Comparison of ENCODE assay signal across 22 mouse cellular contexts in the genomic region with DNA sequence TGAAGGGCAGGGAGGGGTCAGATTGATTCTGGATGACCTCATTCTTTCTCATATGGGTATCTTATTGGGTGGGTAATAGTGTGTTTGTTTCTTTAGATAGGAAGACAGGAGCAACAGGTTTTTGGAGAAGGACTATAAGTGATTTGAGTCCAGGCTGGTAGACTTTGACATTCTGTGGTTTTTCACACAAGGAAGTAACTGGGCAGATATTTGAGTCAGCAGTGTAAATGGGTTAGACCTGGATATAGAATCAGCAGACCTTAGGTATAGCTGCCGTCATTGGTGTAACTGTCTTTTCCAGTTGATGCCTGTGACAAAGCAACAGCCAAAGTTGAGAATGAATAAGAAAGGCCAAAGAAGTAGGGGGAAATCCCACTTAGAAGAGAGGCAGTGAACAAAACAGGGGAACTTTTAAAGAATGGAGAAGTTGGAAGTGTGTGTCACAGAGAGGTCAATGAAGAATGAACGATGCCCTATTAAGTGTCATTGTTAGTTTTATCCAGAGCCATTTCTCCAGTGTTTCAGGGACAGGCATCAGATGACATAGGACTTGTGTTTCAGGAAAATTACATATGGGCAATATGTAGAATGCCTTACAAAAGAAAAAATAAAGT.
"Had no signal": no experiment of that assay in that cellular context is flagged by ENCODE, and none has a peak within 500 bp of the region (broad histone marks: within the 10 kb centered on the region; RNA-seq: fewer than 3 reads in every experiment).

No protein-coding gene starts in this region.

- H3K4me2 ChIP-seq: limb, embryonic 12.5 days; limb, embryonic 15.5 days; liver, embryonic 12.5 days; liver, embryonic 15.5 days; lung, embryonic 15.5 days; neural tube, embryonic 12.5 days; neural tube, embryonic 15.5 days; stomach, embryonic 15.5 days had no signal

- H3K4me3 ChIP-seq: limb, embryonic 12.5 days; limb, embryonic 15.5 days; liver, embryonic 12.5 days; liver, embryonic 15.5 days; lung, embryonic 15.5 days; megakaryocyte, embryonic 14.5 days; midbrain, embryonic 10.5 days; neural tube, embryonic 12.5 days; neural tube, embryonic 15.5 days; stomach, embryonic 15.5 days had no signal

- ATAC-seq: liver, embryonic 12.5 days had no signal

- H3K4me1 ChIP-seq: limb, embryonic 12.5 days; limb, embryonic 15.5 days; liver, embryonic 12.5 days; liver, embryonic 15.5 days; lung, embryonic 15.5 days; megakaryocyte, embryonic 14.5 days; midbrain, embryonic 10.5 days; neural tube, embryonic 12.5 days; neural tube, embryonic 15.5 days; stomach, embryonic 15.5 days had no signal

- H3K9ac ChIP-seq: limb, embryonic 12.5 days; limb, embryonic 15.5 days; liver, embryonic 12.5 days; liver, embryonic 15.5 days; lung, embryonic 15.5 days; neural tube, embryonic 12.5 days; neural tube, embryonic 15.5 days; stomach, embryonic 15.5 days had no signal

- H3K27ac ChIP-seq: kidney, postnatal 0 days; limb, embryonic 12.5 days; limb, embryonic 15.5 days; liver, embryonic 12.5 days; liver, embryonic 15.5 days; lung, embryonic 15.5 days; midbrain, embryonic 10.5 days; neural tube, embryonic 12.5 days; neural tube, embryonic 15.5 days; stomach, embryonic 15.5 days had no signal

- H3K36me3 ChIP-seq: limb, embryonic 12.5 days; limb, embryonic 15.5 days; liver, embryonic 12.5 days; liver, embryonic 15.5 days; lung, embryonic 15.5 days; midbrain, embryonic 10.5 days; neural tube, embryonic 12.5 days; neural tube, embryonic 15.5 days; stomach, embryonic 15.5 days had no signal

- DNase-seq: kidney, adult 2 months; kidney, postnatal 25 days; left cerebral cortex, postnatal 4 days; lung, adult 18-20 months; lung, postnatal 10 days; lung, postnatal 4 days; midbrain, embryonic 14.5 days; right cerebral cortex, postnatal 25 days; spleen, adult 18-20 months; thymus, adult 2 months; thymus, postnatal 14 days had no signal

- H3K27me3 ChIP-seq: limb, embryonic 12.5 days; limb, embryonic 15.5 days; liver, embryonic 12.5 days; liver, embryonic 15.5 days; lung, embryonic 15.5 days; megakaryocyte, embryonic 14.5 days; neural tube, embryonic 12.5 days; neural tube, embryonic 15.5 days; stomach, embryonic 15.5 days had no signal

- H3K9me3 ChIP-seq: limb, embryonic 12.5 days; limb, embryonic 15.5 days; liver, embryonic 12.5 days; liver, embryonic 15.5 days; lung, embryonic 15.5 days; megakaryocyte, embryonic 14.5 days; midbrain, embryonic 10.5 days; neural tube, embryonic 12.5 days; neural tube, embryonic 15.5 days; stomach, embryonic 15.5 days had no signal
